Mouse (Mus musculus) testis, postnatal 14 days (tissue): ENCODE data around the gene Efhd1.

Experiments used
- DNase-seq: peaks from one replicate; pipeline ENCODE4 v3.0.0; 2021; ENCODE audit warnings: low spot score

Gene Efhd1

GRCm38 (mm10) chr1:87264134-87265006, at the start of gene Efhd1:
Efhd1 (plus strand) TSS chr1:87264363.
- peak; percentile 48 for DNase-seq

DNA sequence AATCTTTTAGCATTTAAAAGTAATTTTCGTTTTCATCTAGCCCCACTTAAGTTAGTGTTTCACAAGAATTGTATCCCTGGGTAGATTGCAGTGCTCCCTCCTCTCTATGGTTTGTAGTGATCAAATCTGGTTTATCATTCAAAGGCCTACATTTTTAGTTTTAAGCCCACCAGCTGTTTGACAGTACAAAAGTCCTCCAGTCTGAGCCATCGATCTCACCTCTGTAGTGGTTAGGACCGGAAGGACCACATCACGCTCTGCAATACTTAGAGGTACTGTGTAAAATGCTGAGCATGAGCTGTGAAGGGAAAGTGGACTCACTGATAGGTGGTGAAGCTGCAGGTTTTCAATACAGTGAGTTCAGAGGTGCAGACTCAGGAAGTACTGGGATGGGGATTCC, 49.4 kb upstream of the Efhd1 start:
- no peak for DNase-seq

DNA sequence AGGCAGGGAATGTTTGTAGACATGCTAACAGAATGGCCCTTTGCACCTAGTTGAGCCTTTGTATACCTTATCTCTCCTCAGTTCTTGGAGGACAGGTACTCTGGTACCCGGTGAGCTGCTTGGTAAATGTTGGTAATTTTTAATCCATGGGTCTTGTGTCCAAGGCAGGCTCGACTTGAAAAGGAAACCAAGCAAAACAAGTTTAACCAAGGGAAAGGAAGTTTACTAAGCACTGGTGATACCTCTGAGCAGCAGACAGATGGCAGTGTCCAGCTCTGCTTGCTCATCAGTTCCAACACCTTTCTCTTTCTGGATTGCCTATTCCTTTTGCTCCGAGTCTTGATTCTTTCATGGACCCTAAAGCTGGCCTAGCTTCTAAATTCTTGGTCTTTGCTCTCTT, 46.2 kb upstream of the Efhd1 start:
- DNase-seq = no peak

DNA sequence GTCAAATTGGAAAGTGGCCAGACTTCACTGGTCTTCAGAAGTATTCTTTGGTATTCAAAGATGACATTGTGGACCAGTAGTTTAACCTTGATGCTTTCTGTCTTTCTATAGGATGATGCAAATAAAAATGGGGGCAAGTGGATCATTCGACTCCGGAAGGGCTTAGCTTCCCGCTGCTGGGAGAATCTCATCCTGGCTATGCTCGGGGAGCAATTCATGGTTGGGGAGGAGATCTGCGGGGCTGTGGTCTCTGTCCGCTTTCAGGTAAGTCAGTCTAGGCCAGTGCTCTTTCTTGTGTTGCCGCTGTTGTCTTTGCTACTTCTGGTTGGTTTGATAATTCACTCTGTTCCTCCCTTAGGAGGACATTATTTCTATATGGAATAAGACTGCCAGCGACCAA, 38.4 kb upstream of the Efhd1 start:
- no peak for DNase-seq

DNA sequence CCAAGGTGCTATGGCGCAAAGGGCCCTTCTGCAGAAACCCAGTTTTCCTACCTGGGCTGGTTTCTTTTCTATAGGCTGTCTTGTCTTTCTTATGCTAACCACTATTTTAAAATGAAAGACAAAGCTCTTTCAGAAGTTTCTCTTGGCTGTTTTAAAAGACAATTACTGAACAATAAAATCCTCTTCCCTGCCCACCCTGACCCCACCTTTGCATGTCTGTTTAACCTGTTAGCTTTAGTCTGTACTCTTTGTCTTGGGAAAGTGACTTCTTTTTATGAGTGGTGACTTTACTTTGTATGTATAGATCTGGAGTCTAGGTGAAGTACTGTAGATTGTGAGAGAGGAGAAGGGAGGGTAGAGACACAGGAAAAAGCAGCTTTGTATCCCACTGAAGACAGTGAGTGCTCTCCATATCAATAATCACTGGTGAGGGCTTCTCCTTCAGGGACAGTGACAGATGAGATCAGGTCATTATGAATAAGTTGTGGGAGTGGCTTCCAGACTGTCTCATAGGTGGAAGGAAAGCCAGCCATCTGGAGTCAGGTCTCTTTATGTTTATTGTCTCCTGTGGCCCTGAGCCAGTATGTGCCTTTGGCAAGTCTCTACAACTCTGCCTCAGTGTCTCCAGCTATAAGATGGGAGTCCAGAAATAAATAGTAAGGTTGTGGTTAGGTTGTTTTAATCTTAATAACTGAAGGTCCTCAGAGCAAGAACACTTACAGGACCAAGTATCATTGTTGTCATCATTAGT, 37.6 kb upstream of the Efhd1 start:
- DNase-seq = no peak

- no peak for DNase-seq
Measured at GRCm38 (mm10) chr1:87227160-87227550, 37.0 kb upstream of the Efhd1 start.

- no peak for DNase-seq
Measured at GRCm38 (mm10) chr1:87230606-87231005, 33.6 kb upstream of the Efhd1 start.

DNA sequence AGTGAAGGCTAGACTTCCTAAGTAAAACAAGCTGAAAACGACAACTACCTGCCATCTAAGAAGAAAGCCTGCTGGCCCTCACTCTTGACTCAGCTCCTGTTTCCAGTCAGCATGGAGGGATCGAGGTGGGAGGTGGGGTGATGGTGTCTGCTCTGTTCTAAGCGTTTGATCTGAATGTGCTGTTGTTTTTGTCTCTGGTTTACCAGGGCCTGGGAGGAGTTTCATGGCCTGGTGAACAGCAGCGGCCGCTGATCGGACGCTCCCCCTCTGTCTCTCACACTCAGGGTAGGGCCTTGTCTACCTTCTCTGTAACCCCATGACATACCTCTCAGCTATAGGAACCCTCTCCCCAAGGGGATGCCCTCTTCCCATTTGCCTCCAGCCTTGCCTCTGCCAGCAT, 32.0 kb upstream of the Efhd1 start:
- DNase-seq = no peak

DNA sequence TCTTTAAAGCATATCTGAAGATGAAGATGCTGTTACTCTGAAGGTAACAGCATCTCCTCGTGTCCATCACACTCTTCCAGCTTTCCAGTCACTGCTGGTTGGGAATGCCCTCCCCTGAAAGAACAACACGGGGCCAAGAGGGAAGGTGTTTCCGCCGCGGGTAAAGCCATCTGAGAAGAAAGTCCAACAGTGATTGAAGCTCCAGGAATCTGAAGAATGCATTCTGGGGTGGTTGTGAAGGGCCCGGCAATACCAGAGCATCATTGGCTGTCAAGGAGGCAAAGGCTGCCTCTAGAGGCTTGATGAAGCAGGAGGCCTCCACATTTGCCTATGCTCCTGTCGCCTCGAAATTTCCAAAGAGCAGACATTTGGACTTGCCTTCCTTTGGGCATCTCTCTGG, 25.1 kb upstream of the Efhd1 start:
- no peak for DNase-seq

DNA sequence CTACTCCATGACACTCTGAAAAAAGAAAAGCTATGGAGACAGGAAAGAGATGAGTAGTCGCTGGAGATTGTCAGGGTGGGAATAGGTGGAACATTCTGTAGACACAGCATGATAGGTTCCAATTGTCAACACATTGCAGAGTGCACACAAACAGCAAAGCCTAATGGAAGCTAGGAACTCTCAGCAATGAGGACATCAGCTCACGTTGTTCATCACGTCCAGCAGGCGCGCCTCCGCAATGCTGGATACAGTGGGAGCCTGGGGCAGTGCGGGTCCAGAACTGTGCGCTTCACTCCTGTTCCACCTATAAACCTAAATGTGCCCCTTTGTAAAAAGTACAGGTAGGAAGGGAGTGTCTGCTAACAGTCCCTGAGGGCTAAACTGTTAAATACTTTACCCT, 21.1 kb upstream of the Efhd1 start:
- no peak for DNase-seq

DNA sequence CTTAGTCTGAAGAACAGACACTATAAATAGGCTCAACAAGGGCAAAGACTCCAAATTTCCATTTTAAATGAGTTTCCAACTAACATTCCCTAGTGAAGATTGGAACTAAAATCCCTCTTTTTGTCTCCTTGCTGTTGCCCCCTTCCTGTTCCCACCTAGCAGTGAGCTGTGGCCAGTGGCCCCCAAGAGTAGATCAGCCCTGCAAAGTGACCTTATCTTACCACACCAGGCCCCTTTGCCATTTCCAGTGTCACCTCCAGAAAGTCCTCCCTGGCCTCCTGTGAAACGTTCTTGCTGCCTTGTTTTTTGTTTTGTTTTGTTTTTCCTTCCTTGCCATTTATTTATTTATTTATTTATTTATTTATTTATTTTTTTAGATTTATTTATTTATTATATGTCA, 18.7 kb upstream of the Efhd1 start:
- DNase-seq = no peak

- DNase-seq = peak; percentile 75
Measured at GRCm38 (mm10) chr1:87245929-87246815, 18.0 kb upstream of the Efhd1 start.

GRCm38 (mm10) chr1:87252040-87252609, 12.0 kb upstream of the Efhd1 start:
- DNase-seq = no peak

DNA sequence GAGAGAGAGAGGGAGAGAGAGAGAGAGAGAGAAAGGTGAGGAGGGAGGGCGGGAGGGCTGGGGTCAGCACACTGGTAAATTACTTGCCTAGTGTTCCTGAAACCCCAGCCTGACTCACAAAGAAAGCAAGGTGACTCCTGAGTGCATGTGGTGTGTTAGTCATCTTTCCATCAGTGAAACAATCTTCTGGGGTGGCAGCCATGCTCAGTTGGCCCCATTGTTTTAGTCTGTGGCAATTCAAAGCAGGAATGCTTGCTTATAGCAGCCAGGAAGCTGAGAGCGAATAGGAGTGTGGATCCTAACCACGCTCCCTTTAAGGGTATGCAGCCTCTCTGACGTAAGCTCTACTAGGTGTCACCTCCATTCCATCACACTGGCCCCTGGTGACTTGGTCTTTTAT, 9.0 kb upstream of the Efhd1 start:
- no peak for DNase-seq

GRCm38 (mm10) chr1:87257691-87258090, 6.5 kb upstream of the Efhd1 start:
- no peak for DNase-seq

DNA sequence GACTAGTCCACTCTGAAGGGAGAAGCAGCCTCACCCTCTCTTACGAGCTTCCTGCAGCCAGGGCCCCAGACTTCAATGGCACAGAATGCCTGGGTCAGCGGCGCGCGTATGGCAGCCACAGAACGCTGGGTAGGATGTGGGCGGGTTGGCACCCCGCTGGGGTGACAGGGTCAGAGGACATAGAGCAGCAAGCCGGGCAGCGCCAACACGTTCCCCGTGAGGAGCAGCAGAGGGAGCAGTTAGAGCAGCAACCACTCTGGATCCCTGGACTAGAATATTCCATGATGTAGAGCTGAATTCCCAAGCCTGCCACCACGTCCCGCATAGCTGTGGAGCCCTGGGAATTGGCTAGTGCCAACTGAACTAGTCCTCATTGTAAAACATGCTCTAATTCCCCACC, 5.7 kb upstream of the Efhd1 start:
- DNase-seq = peak; percentile 45

DNA sequence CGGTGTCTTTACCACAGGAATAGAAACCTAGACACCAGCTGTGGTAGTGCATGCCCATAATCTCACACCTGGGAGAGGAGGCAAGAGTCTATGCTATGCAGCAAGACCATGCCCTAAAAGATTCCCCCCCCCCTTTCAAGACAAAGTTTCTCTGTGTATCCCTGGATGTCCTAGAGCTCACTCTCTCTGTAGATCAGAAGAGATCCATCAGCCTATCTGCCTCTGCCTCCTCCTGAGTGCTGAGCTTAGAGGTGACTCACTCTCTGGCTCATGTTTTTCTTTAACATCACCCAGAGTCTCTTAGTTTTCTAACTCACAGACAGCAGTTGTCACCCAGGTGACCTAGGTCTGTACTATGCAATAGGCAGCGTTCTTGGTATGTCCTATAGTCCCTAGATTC, 4.8 kb upstream of the Efhd1 start:
- no peak for DNase-seq

DNA sequence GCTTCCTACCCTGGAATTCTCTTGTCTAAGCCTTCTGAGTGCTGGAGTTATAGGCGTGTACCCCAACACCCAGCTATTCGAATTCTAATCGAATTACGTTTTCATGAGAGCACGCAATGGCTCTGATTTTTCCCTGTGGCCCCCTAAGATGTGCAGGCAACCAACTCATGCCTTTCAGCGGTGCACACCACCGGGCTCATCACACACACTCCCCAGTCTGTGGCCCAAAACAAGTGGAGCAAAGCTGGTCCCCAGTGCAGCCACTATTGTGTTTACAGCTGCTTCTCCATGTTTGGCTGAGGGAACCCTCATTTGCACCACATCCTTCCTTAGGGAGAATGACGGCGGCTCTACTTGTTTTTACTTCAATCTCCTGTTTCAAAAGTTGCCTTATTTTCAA, 906 bp upstream of the Efhd1 start:
- no peak for DNase-seq

- DNase-seq = no peak
Measured at GRCm38 (mm10) chr1:87263796-87264133, 398 bp upstream of the Efhd1 start.

GRCm38 (mm10) chr1:87265200-87265599, 1.0 kb downstream of the Efhd1 start:
- no peak for DNase-seq

DNA sequence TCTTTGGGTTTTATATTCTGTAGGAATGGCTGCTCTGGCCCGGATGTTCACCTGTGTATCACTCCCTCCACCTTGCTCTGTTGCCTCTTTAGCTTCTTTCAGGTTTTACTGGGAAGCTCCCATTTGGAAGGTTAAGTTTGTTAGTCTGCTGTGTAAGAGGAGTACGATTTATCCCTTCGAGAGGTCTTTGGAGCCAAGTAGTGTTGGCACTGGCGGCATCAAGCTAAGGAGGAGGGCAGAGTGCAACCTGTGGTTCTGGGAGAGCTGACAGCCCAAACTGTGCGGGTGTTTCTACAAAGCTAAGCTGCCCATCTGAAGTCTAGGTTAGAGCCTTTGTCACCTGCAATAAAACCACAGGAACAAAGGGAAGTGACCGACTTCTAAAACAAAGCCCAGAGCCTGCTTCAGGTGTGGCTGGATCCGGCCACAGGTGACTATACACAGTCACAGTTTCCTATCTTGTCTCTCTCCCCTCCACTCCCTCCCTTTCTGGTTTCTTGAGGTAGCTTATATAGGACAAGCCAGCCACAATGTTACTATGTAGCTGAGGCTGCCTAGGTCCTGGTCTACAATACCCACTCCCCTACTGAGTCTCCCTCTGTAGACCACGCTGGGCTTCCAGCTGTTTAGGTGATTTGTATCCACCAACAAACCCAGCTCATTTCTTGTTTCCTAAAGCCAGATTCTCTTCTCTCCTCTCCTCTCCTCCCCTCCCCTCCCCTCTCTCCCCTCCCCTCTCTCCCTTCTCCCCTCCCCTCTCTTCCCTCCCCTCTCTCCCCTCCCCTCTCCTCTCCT, 2.3 kb downstream of the Efhd1 start:
- peak; percentile 73 for DNase-seq
